ENCODE assay signal across 10 mouse cellular contexts in the genomic region with DNA sequence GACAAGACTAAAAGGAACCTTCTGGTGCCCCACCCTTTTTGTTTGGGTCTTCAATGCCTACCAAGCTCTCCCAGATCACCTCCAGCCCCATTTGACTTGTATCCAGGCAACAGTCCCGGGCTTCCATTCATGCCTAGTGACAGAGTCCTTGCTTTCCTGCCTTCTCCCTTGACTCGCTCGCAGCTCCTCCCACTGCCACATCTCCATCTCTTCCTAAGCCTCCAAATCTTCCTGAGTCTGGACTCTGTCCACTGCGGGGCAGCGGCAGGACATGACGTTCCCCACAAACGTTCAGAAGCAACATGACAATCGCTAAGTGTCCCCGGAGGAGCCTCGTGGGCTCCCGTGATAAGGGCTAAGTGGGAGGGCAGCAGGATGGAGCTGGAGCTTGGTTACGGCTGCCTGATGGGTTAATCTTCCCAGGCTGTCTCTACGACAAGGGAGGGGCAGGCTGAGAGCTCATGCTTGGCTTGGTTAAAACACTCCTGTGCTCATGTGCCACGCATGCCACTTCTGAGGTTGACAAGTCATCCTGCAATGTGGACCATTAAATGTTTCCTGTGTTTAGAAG. TPM values are rescaled to one million over a fixed set of nuclear protein-coding genes. Genes with fewer than 3 reads are reported as not detected.
DNase-seq lines count a peak whose midpoint lies in the region; ATAC-seq and TF ChIP-seq lines count a peak whose summit lies in the region.
"Had no signal": no experiment of that assay in that cellular context is flagged by ENCODE, and none has a peak within 500 bp of the region (broad histone marks: within the 10 kb centered on the region; RNA-seq: fewer than 3 reads in every experiment).

No protein-coding gene starts in this region.

- no peak overlapping the region for H3K9ac ChIP-seq in heart, postnatal 0 days (replicated peaks; ENCODE audit: low read depth, low read length)

- no peak overlapping the region for H3K4me3 ChIP-seq in brown adipose tissue, adult 24 weeks (ENCODE audit: insufficient read depth, low read depth, low read length)
- H3K4me3 ChIP-seq in heart, postnatal 0 days (ENCODE audit: low read depth, low read length) = no peak overlapping the region

- H3K4me1 ChIP-seq in brown adipose tissue, adult 24 weeks (ENCODE audit: control insufficient read depth, insufficient read depth, insufficient read length, low read length) = peaks cover 42% of the 10 kb centered on the region
- H3K4me1 ChIP-seq in heart, postnatal 0 days (ENCODE audit: control insufficient read depth, insufficient read depth) = peaks cover 31% of the 10 kb centered on the region

- peak; percentile 30 for DNase-seq in cerebellum, adult 9-11 months
- DNase-seq in cerebellum, adult 9-10 months = no peak
- peak; percentile 57 for DNase-seq in heart, postnatal 0 days (ENCODE audit: low spot score)
- peak; percentile 58 for DNase-seq in lung, postnatal 36 days
- DNase-seq in thymus, postnatal 10 days (ENCODE audit: low spot score in 2 of 2) = no peak
- DNase-seq in urinary bladder, postnatal 25 days (ENCODE audit: low spot score) = no peak
- DNase-seq in retina, embryonic 14.5 days (ENCODE audit: low spot score) = no peak

- ATAC-seq in heart, postnatal 0 days (ENCODE audit: insufficient read depth, low read depth) = peak; percentile 31

- 5% methylated on average over 14 of the region's 14 CpGs for WGBS in heart, postnatal 0 days

- TF ChIP-seq EP300 in heart, postnatal 0 days (IDR thresholded peaks at IDR 0.05; ENCODE audit: low read depth) = no peak

- no peaks in the 10 kb centered on the region for H3K27me3 ChIP-seq in heart, postnatal 0 days (ENCODE audit: control insufficient read depth, insufficient read depth, low read length)

- no peak for TF ChIP-seq CTCF in heart, postnatal 0 days (IDR thresholded peaks at IDR 0.05; ENCODE audit: low read depth)

- H3K36me3 ChIP-seq in heart, postnatal 0 days (replicated peaks; ENCODE audit: control insufficient read depth, insufficient read depth, low read length) = peaks cover 8% of the 10 kb centered on the region

- H3K9me3 ChIP-seq in heart, postnatal 0 days (replicated peaks; ENCODE audit: control insufficient read depth, low read length) = no peaks in the 10 kb centered on the region

- H3K4me2 ChIP-seq in heart, postnatal 0 days (ENCODE audit: low read depth, low read length) = peak overlapping the region; percentile 30; the same call in 1 of the 2 replicates

- peak overlapping the region; percentile 62 for H3K27ac ChIP-seq in brown adipose tissue, adult 24 weeks (replicated peaks; ENCODE audit: low read depth, low read length)
- H3K27ac ChIP-seq in heart, postnatal 0 days (ENCODE audit: low read depth) = peak overlapping the region; percentile 49

RNA-seq across cellular contexts. Expression of a gene that starts 13.3 kb away (rescaled TPM):
- 4.0 and 5.4 TPM in 2 replicates for polyA plus RNA-seq in brown adipose tissue, adult 24 weeks (2012; ENCODE audit: insufficient read depth, insufficient read length, missing spikeins)
- 15.7 and 17.4 TPM in 2 replicates for total RNA-seq in heart, postnatal 0 days (2014; rRNA removed; ENCODE audit: low replicate concordance)
- 8.8 and 9.5 TPM in 2 replicates for polyA plus RNA-seq in heart, postnatal 0 days (2015; fragmentation: Nextera tagmentation; extraction: Ambion mirVana)

RNA-seq across cellular contexts. Expression of a gene that starts 25.1 kb away (rescaled TPM):
- 22.6 and 36.6 TPM in 2 replicates for polyA plus RNA-seq in brown adipose tissue, adult 24 weeks (2012; ENCODE audit: insufficient read depth, insufficient read length, missing spikeins)
- total RNA-seq in heart, postnatal 0 days (2014; rRNA removed; ENCODE audit: low replicate concordance) = 57.8 and 91.8 TPM in 2 replicates
- 60.5 and 61.4 TPM in 2 replicates for polyA plus RNA-seq in heart, postnatal 0 days (2015; fragmentation: Nextera tagmentation; extraction: Ambion mirVana)

RNA-seq across cellular contexts. Expression of a gene that starts 26.1 kb away (rescaled TPM):
- 6.5 and 7.0 TPM in 2 replicates for polyA plus RNA-seq in brown adipose tissue, adult 24 weeks (2012; ENCODE audit: insufficient read depth, insufficient read length, missing spikeins)
- total RNA-seq in heart, postnatal 0 days (2014; rRNA removed; ENCODE audit: low replicate concordance) = 44.7 and 64.3 TPM in 2 replicates
- 32.7 and 34.1 TPM in 2 replicates for polyA plus RNA-seq in heart, postnatal 0 days (2015; fragmentation: Nextera tagmentation; extraction: Ambion mirVana)

RNA-seq across cellular contexts. Expression of a gene that starts 44.0 kb away (rescaled TPM):
- polyA plus RNA-seq in brown adipose tissue, adult 24 weeks (2012; ENCODE audit: insufficient read depth, insufficient read length, missing spikeins) = not detected in 2 replicates
- 0.81 and 3.3 TPM in 2 replicates for total RNA-seq in heart, postnatal 0 days (2014; rRNA removed; ENCODE audit: low replicate concordance)
- 0.85 and 0.91 TPM in 2 replicates for polyA plus RNA-seq in heart, postnatal 0 days (2015; fragmentation: Nextera tagmentation; extraction: Ambion mirVana)

RNA-seq across cellular contexts. Expression of a gene that starts 48.0 kb away (rescaled TPM):
- polyA plus RNA-seq in brown adipose tissue, adult 24 weeks (2012; ENCODE audit: insufficient read depth, insufficient read length, missing spikeins) = not detected in 2 replicates
- not detected in 2 replicates for total RNA-seq in heart, postnatal 0 days (2014; rRNA removed; ENCODE audit: low replicate concordance)
- polyA plus RNA-seq in heart, postnatal 0 days (2015; fragmentation: Nextera tagmentation; extraction: Ambion mirVana) = not detected in 2 replicates
- total RNA-seq: gastrocnemius, adult 8-10 months had no signal
- polyA plus RNA-seq: limb, embryonic 14.5 days had no signal

Comparison
In these comparisons a context has a peak if more than half of its experiments do, and no peak if none do; other contexts are left out.
1. DNase-seq: peak in cerebellum, adult 9-11 months (single experiment), heart, postnatal 0 days (single experiment) and lung, postnatal 36 days (single experiment); none in cerebellum, adult 9-10 months (single experiment), thymus, postnatal 10 days (0 of 2), urinary bladder, postnatal 25 days (single experiment) and retina, embryonic 14.5 days (single experiment).